Mouse (Mus musculus) liver, embryonic 14.5 days (tissue): ENCODE measurements around the gene Cd200r1. TPM values are rescaled to one million over a fixed set of nuclear protein-coding genes. Genes with fewer than 3 reads are reported as not detected.
"Not testable (repeated sequence)": the region's sequence is repeated elsewhere in the genome, so short reads cannot be mapped to it uniquely, and the experiment has no call there.

ENCODE experiments used
- ATAC-seq: fragments of 200-750 bp; cut with Nextera tagmentation; 2 replicates; pipeline ENCODE4 v1.8.0; 2017; ENCODE audit warnings: moderate number of reproducible peaks, mild to moderate bottlenecking, moderate library complexity; ENCODE audit not compliant: insufficient read depth
- DNase-seq, 3 experiments: peaks; one replicate each; pipeline ENCODE4 v3.0.0-alpha.2; 2012 to 2013; ENCODE audit warnings: low read depth in 3 of 3, low spot score in 3 of 3
- H3K27ac ChIP-seq: fragments of 300-500 bp; sonication (generic); 2 replicates; pipeline ENCODE4 v1.5.1; 2014; ENCODE audit warnings: moderate library complexity, mild to moderate bottlenecking, control low read depth, inconsistent platforms
- H3K27me3 ChIP-seq: fragments of 300-500 bp; sonication (generic); 2 replicates; pipeline ENCODE4 v1.6.1; 2014; ENCODE audit warnings: mild to moderate bottlenecking, low read length, moderate library complexity; ENCODE audit not compliant: control insufficient read depth, insufficient read depth
- H3K36me3 ChIP-seq: fragments of 300-500 bp; sonication (generic); replicated peaks from 2 replicates; pipeline ENCODE4 v1.6.1; 2014; ENCODE audit warnings: low read depth; ENCODE audit not compliant: control insufficient read depth, insufficient read depth
- H3K4me1 ChIP-seq, 2 experiments: fragments of 200-500 bp in 1 of 2; fragments of 300-500 bp in 1 of 2; sonication (generic) in 1 of 2; replicated peaks; 2 replicates each; pipeline ENCODE4 v1.6.1; 2012 to 2014; ENCODE audit warnings: antibody characterized with exemption in 1 of 2, inconsistent platforms in 1 of 2, low read length in 1 of 2; ENCODE audit not compliant: control insufficient read depth in 2 of 2, insufficient read depth in 2 of 2
- H3K4me2 ChIP-seq: fragments of 300-500 bp; sonication (generic); 2 replicates; pipeline ENCODE4 v1.6.1; 2014; ENCODE audit warnings: low read depth, mild to moderate bottlenecking, control low read depth, moderate library complexity
- H3K4me3 ChIP-seq, 2 experiments: fragments of 200-500 bp in 1 of 2; fragments of 300-500 bp in 1 of 2; sonication (generic) in 1 of 2; 2 replicates each; pipeline ENCODE4 v1.5.1; 2012 to 2014; ENCODE audit warnings: low read depth in 2 of 2, low read length in 2 of 2, mild to moderate bottlenecking in 2 of 2, control low read depth in 1 of 2, inconsistent platforms in 1 of 2, moderate library complexity in 1 of 2; ENCODE audit not compliant: insufficient read depth in 1 of 2
- H3K9ac ChIP-seq: fragments of 300-500 bp; sonication (generic); replicated peaks from 2 replicates; pipeline ENCODE4 v1.6.1; 2014; ENCODE audit warnings: mild to moderate bottlenecking, control low read depth, moderate library complexity
- H3K9me3 ChIP-seq: fragments of 300-500 bp; sonication (generic); 2 replicates; pipeline ENCODE4 v1.6.1; 2016; ENCODE audit warnings: low read length, mixed read lengths; ENCODE audit not compliant: control insufficient read depth
- CTCF ChIP-seq: IDR thresholded peaks from 2 replicates; pipeline ENCODE4 v1.5.1; 2016; ENCODE audit warnings: antibody characterized with exemption, low read depth, control low read depth
- EP300 ChIP-seq: IDR thresholded peaks from 2 replicates; pipeline ENCODE4 v1.6.1; 2016; ENCODE audit warnings: antibody characterized with exemption, low read depth
- WGBS: fragments of 180-500 bp; shearing (Covaris S2); extraction: QIAGEN DNeasy Blood & Tissue Kit; methylation state at CpG from one replicate; pipeline ENCODE4 v1.1.7; 2014; ENCODE audit not compliant: insufficient replicate concordance; 5-methylcytosine and 5-hydroxymethylcytosine counted together
- polyA plus RNA-seq, 2 experiments: library from polyadenylated mRNA; depleted of rRNA in 1 of 2; stranded (reverse) in 1 of 2; unstranded in 1 of 2; fragments of >200 nt; fragmentation: Nextera tagmentation in 1 of 2; extraction: Ambion mirVana in 1 of 2; gene quantifications; 2 replicates each; pipeline versions ENCODE4 v1.2.1 to v1.2.3; 2012 to 2014

Gene Cd200r1
- polyA plus RNA-seq, 2 experiments = 2.1 to 3.4 TPM

GRCm38 (mm10) chr16:44794416-44794815 lies 28.9 kb downstream of the Cd200r1 start:
- no peaks in the 10 kb centered on the region for H3K36me3 ChIP-seq
- no peak overlapping the region for H3K27ac ChIP-seq
- TF ChIP-seq CTCF (no peak), EP300 (no peak)
- no peak for DNase-seq
- H3K4me3 ChIP-seq = no peak overlapping the region
- H3K4me1 ChIP-seq = no peaks in the 10 kb centered on the region
- ATAC-seq = no peak
- H3K4me2 ChIP-seq = no peak overlapping the region
- H3K9ac ChIP-seq = no peak overlapping the region
- no peaks in the 10 kb centered on the region for H3K27me3 ChIP-seq
- no peaks in the 10 kb centered on the region for H3K9me3 ChIP-seq

DNA sequence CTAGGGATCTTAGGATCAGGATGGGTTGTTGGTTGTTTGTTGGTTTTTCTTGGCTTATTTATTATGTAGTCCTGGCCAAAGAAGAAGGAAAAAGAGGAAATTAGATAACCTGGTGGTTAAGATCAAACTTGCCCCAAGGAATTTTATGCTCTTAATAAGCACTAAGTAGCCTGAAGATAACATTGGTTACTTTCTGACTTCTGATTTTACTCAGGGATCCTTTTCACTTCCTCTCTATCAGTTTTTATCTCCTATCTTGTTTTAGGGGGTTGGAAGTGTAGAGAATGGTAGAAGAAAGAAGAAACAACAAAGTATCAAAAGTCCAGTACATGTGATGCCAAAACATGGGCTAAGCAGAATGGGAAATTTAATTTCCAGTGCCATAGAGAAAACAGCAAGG lies 40.4 kb downstream of the Cd200r1 start:
- no peak for ATAC-seq
- no peak for TF ChIP-seq CTCF
- no peak for TF ChIP-seq EP300
- DNase-seq = no peak
- H3K27me3 ChIP-seq = no peaks in the 10 kb centered on the region
- H3K27ac ChIP-seq = no peak overlapping the region
- no peak overlapping the region for H3K4me2 ChIP-seq
- H3K9me3 ChIP-seq = no peaks in the 10 kb centered on the region
- H3K36me3 ChIP-seq = no peaks in the 10 kb centered on the region
- no peaks in the 10 kb centered on the region for H3K4me1 ChIP-seq
- H3K4me3 ChIP-seq = no peak overlapping the region
- H3K9ac ChIP-seq = no peak overlapping the region

- WGBS = 79% methylated on average over 4 of the region's 4 CpGs
- not testable (repeated sequence) for H3K4me2 ChIP-seq, DNase-seq, H3K9me3 ChIP-seq, H3K4me1 ChIP-seq, H3K27me3 ChIP-seq, H3K36me3 ChIP-seq, H3K4me3 ChIP-seq, ATAC-seq, H3K27ac ChIP-seq, H3K9ac ChIP-seq
Measured at GRCm38 (mm10) chr16:44810223-44810622, 44.7 kb downstream of the Cd200r1 start.

GRCm38 (mm10) chr16:44811544-44811943 lies 46.0 kb downstream of the Cd200r1 start, which contains the start of gene Cd200r4:
Cd200r4 (plus strand) TSS chr16:44811733.
- H3K4me1 ChIP-seq = no peaks in the 10 kb centered on the region
- H3K4me2 ChIP-seq = no peak within 1 kb of the TSS
- 61% methylated on average over 3 of the region's 3 CpGs for WGBS
- H3K9me3 ChIP-seq = no peaks in the 10 kb centered on the region
- ATAC-seq (no peak), DNase-seq (no peak)
- no peaks in the 10 kb centered on the region for H3K27me3 ChIP-seq
- H3K4me3 ChIP-seq = no peak within 1 kb of the TSS
- no peak within 1 kb of the TSS for H3K9ac ChIP-seq
- H3K27ac ChIP-seq = no peak within 1 kb of the TSS
- TF ChIP-seq EP300 (no peak), CTCF (no peak)
- H3K36me3 ChIP-seq = no peaks in the 10 kb centered on the region

- Histone ChIP-seq H3K9ac (no peak overlapping the region), H3K27me3 (no peaks in the 10 kb centered on the region), H3K27ac (no peak overlapping the region), H3K4me1 (no peaks in the 10 kb centered on the region), H3K4me3 (no peak overlapping the region), H3K36me3 (no peaks in the 10 kb centered on the region), H3K4me2 (no peak overlapping the region), H3K9me3 (no peaks in the 10 kb centered on the region)
- no peak for TF ChIP-seq CTCF
- no peak for TF ChIP-seq EP300
- DNase-seq (no peak), ATAC-seq (no peak)
- WGBS = 55% methylated on average over 6 of the region's 6 CpGs
Measured at GRCm38 (mm10) chr16:44812468-44813065, 47.0 kb downstream of the Cd200r1 start.

DNA sequence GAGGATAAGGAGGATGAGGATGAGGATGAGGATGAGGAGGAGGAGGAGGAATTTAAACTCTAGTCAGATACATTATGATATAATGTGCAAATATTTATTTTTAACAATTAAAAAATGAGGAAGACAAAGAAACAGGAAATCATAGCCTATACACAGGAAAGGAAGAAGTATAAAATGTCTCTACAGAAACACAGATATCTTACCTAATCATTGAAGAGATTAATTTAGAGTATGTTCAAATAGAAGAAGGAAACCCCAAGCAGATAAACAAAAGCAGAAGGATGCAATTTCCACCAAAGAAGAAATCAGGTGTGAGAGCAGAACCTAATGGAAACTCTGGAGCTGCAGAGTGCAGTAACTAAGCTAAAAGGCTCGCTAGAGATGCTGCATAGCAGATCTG lies 52.5 kb downstream of the Cd200r1 start:
- Histone ChIP-seq H3K27ac (no peak overlapping the region), H3K27me3 (no peaks in the 10 kb centered on the region), H3K4me2 (no peak overlapping the region), H3K4me1 (no peaks in the 10 kb centered on the region), H3K9me3 (no peaks in the 10 kb centered on the region), H3K4me3 (no peak overlapping the region), H3K9ac (no peak overlapping the region), H3K36me3 (no peaks in the 10 kb centered on the region)
- no peak for DNase-seq
- WGBS = 35% methylated on average over 1 of the region's 1 CpGs
- ATAC-seq = no peak
- TF ChIP-seq EP300 = no peak
- no peak for TF ChIP-seq CTCF
